Comparison of ENCODE assay signal across 8 mouse cellular contexts in genomic region chr8:104564633-104565456, GRCm38 (mm10). TPM values are rescaled to one million over a fixed set of nuclear protein-coding genes. Genes with fewer than 3 reads are reported as not detected.
A peak's percentile ranks its signal among the peaks of the same experiment; 100 is the strongest.
DNase-seq lines count a peak whose midpoint lies in the region; ATAC-seq lines count a peak whose summit lies in the region.

No protein-coding gene starts in this region.

- H3K27ac ChIP-seq in hindbrain, embryonic 10.5 days: no peak overlapping the region
- H3K27ac ChIP-seq in lung, embryonic 16.5 days (ENCODE audit: low read length): no peak overlapping the region

- H3K36me3 ChIP-seq in hindbrain, embryonic 10.5 days: no peaks in the 10 kb centered on the region
- H3K36me3 ChIP-seq in lung, embryonic 16.5 days (ENCODE audit: control insufficient read depth, insufficient read depth, low read length): no peaks in the 10 kb centered on the region

- H3K4me1 ChIP-seq in hindbrain, embryonic 10.5 days (replicated peaks): no peaks in the 10 kb centered on the region
- no peaks in the 10 kb centered on the region for H3K4me1 ChIP-seq in lung, embryonic 16.5 days (replicated peaks; ENCODE audit: control insufficient read depth, insufficient read depth, low read length)

- 25% methylated on average over 22 of the region's 22 CpGs for WGBS in hindbrain, embryonic 10.5 days
- WGBS in lung, embryonic 16.5 days: 18% methylated on average over 22 of the region's 22 CpGs

- H3K9me3 ChIP-seq in hindbrain, embryonic 10.5 days: no peaks in the 10 kb centered on the region
- H3K9me3 ChIP-seq in lung, embryonic 16.5 days (ENCODE audit: control insufficient read depth, low read length): no peaks in the 10 kb centered on the region

- no peak overlapping the region for H3K4me3 ChIP-seq in hindbrain, embryonic 10.5 days
- H3K4me3 ChIP-seq in lung, embryonic 16.5 days (ENCODE audit: low read length): peak overlapping the region; percentile 8; the same call in 1 of the 2 replicates

- H3K27me3 ChIP-seq in hindbrain, embryonic 10.5 days (ENCODE audit: insufficient read depth, poor library complexity, severe bottlenecking): no peaks in the 10 kb centered on the region
- no peaks in the 10 kb centered on the region for H3K27me3 ChIP-seq in lung, embryonic 16.5 days (ENCODE audit: control insufficient read depth, insufficient read depth, low read depth, low read length)

- peak; percentile 85 for DNase-seq in Muller cell, postnatal 12 days (ENCODE audit: inconsistent ontology term)
- DNase-seq in cerebellum, adult 9-10 months: peak; percentile 93
- peak; percentile 86 for DNase-seq in hindbrain, embryonic 10.5 days (ENCODE audit: low spot score)
- peak; percentile 84 for DNase-seq in layer of hippocampus, adult 9-10 months (ENCODE audit: low spot score)
- DNase-seq in ovary, postnatal 10 days (ENCODE audit: low spot score): peak; percentile 40
- peak; percentile 95 for DNase-seq in thymus, postnatal 0 days (ENCODE audit: low spot score)

- peak; percentile 88 for ATAC-seq in frontal cortex, adult (ENCODE audit: low TSS enrichment)
- peak; percentile 90 for ATAC-seq in lung, embryonic 16.5 days (ENCODE audit: low read depth)

- H3K9ac ChIP-seq in lung, embryonic 16.5 days (ENCODE audit: low read length): no peak overlapping the region

- H3K4me2 ChIP-seq in lung, embryonic 16.5 days (ENCODE audit: low read depth, low read length): peak overlapping the region; percentile 20; the same call in 1 of the 2 replicates

RNA-seq across cellular contexts. Expression of gene Pdp2, which starts 26.4 kb away (rescaled TPM):
- 12.7 and 13.3 TPM in 2 replicates for polyA plus RNA-seq in hindbrain, embryonic 10.5 days (2016; fragmentation: Nextera tagmentation; extraction: Ambion mirVana)
- polyA plus RNA-seq in lung, embryonic 16.5 days (2015; fragmentation: Nextera tagmentation; extraction: Ambion mirVana): 8.4 and 8.9 TPM in 2 replicates
- 11.7 and 12.3 TPM in 2 replicates for polyA plus RNA-seq in thymus, postnatal 0 days (2015; fragmentation: Nextera tagmentation; extraction: Ambion mirVana)

RNA-seq across cellular contexts. Expression of gene Car7, which starts 30.4 kb away (rescaled TPM):
- polyA plus RNA-seq in hindbrain, embryonic 10.5 days (2016; fragmentation: Nextera tagmentation; extraction: Ambion mirVana): 0.90 and 1.4 TPM in 2 replicates
- 0.74 and 0.93 TPM in 2 replicates for polyA plus RNA-seq in lung, embryonic 16.5 days (2015; fragmentation: Nextera tagmentation; extraction: Ambion mirVana)
- 1.6 and 2.2 TPM in 2 replicates for polyA plus RNA-seq in thymus, postnatal 0 days (2015; fragmentation: Nextera tagmentation; extraction: Ambion mirVana)

RNA-seq across cellular contexts. Expression of gene Nae1, which starts 30.4 kb away (rescaled TPM):
- 121 and 126 TPM in 2 replicates for polyA plus RNA-seq in hindbrain, embryonic 10.5 days (2016; fragmentation: Nextera tagmentation; extraction: Ambion mirVana)
- 83.9 and 86.7 TPM in 2 replicates for polyA plus RNA-seq in lung, embryonic 16.5 days (2015; fragmentation: Nextera tagmentation; extraction: Ambion mirVana)
- polyA plus RNA-seq in thymus, postnatal 0 days (2015; fragmentation: Nextera tagmentation; extraction: Ambion mirVana): 62.8 and 68.9 TPM in 2 replicates

RNA-seq across cellular contexts. Expression of gene Terb1, which starts 55.1 kb away (rescaled TPM):
- 0.12 and 0.29 TPM in 2 replicates for polyA plus RNA-seq in hindbrain, embryonic 10.5 days (2016; fragmentation: Nextera tagmentation; extraction: Ambion mirVana)
- polyA plus RNA-seq in lung, embryonic 16.5 days (2015; fragmentation: Nextera tagmentation; extraction: Ambion mirVana): 0.10 and 0.35 TPM in 2 replicates
- polyA plus RNA-seq in thymus, postnatal 0 days (2015; fragmentation: Nextera tagmentation; extraction: Ambion mirVana): 0.14 and 0.27 TPM in 2 replicates

RNA-seq across cellular contexts. Expression of gene Cdh16, which starts 59.4 kb away (rescaled TPM):
- not detected in 2 replicates for polyA plus RNA-seq in hindbrain, embryonic 10.5 days (2016; fragmentation: Nextera tagmentation; extraction: Ambion mirVana)
- 70.4 and 75.6 TPM in 2 replicates for polyA plus RNA-seq in lung, embryonic 16.5 days (2015; fragmentation: Nextera tagmentation; extraction: Ambion mirVana)
- 0.17 and 0.23 TPM in 2 replicates for polyA plus RNA-seq in thymus, postnatal 0 days (2015; fragmentation: Nextera tagmentation; extraction: Ambion mirVana)

Comparison
In these comparisons a context has a peak if more than half of its experiments do, and no peak if none do; other contexts are left out.
1. DNase-seq: peak in every context shown above with its lines; median percentile 95 in thymus, postnatal 0 days; 93 in cerebellum, adult 9-10 months; 86 in hindbrain, embryonic 10.5 days; 85 in Muller cell, postnatal 12 days; 84 in layer of hippocampus, adult 9-10 months; 40 in ovary, postnatal 10 days.